Mouse (Mus musculus): ENCODE results near the gene Ubap2l. TPM values are rescaled to one million over a fixed set of nuclear protein-coding genes. Genes with fewer than 3 reads are reported as not detected.
A peak's percentile ranks its signal among the peaks of the same experiment; 100 is the strongest.

Gene Ubap2l
- 48.9 and 52.4 TPM in 2 replicates for polyA plus RNA-seq (2012; rRNA removed)
- 70.4 and 72.1 TPM in 2 replicates for polyA plus RNA-seq (2014; fragmentation: Nextera tagmentation; extraction: Ambion mirVana)

DNA sequence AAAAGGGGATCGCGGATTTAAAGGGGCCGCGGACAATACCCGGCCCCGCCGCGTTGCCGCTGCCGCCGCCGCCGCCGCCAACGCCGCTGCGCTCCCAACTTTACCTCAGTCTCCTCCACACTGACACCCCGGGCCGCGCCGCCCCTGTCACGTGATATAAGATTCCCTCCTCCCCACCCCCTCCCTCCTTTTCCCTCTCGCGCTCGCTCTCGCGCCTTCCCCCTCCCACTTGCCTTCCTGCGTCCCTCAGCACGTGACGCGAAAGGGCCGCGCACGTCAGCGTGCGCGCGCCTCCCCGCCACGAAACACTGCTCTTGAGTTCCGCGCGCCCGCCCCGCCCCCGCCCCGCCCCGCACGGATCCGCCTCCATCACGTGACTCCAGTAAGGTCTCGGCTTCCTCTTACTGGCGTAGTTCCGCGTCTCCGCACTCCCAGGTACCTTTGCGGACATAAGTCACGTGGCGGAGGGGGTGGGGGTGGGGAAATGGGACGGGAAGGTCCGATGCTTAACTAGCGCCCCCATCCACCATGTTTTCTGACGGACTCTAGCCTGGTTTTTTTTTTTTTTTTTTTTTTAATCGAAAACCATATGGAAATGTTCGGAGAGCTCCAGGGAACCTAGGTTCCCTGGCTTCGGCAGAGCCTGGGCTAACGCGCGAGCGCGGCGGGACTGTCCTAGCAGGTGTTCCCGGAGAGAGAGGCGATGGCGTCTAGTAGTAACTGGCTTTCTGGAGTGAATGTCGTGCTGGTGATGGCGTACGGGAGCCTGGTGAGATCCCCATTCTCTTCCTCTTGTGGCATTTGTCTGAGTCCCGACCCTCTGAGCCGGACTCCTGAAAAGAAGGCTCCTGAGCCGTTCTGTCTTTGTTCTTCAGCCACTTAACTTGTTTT, at the start of gene Ubap2l:
Gene Ubap2l (minus strand): TSS at position 278 of the 891 bp plus-strand sequence.
- DNase-seq (ENCODE audit: low read depth in 3 of 3, low spot score in 3 of 3): peak; percentile 97 to 98 (median 97)

DNA sequence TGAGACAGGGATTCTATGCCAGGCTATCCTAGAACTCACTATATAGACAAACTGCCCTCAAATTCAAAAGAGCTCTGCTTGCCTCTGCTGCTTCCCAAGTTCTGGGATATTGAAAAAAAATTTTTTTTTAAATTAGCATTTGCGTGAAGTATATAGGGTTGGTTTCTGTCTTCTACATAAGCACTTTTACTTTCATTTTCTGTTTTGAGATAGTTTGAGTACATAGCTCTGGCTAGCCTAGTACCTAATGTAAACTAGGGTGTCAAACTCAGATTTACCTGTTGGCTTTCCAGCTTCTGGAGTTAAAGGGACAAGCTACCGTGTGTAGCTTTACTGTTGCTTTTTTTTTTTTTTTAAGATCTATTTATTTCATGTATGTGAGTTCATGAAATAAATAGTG, 49.2 kb upstream of the Ubap2l start:
- Histone ChIP-seq H3K27ac (no peak overlapping the region), H3K4me1 (replicated peaks; ENCODE audit: control insufficient read depth in 2 of 2, insufficient read depth in 2 of 2, low read length in 1 of 2) (no peaks in the 10 kb centered on the region), H3K4me3 (ENCODE audit: insufficient read depth in 1 of 2, low read depth in 2 of 2, low read length in 2 of 2) (no peak overlapping the region), H3K9me3 (ENCODE audit: control insufficient read depth, low read length) (no peaks in the 10 kb centered on the region), H3K27me3 (ENCODE audit: control insufficient read depth, insufficient read depth, low read length) (no peaks in the 10 kb centered on the region), H3K9ac (replicated peaks) (no peak overlapping the region), H3K4me2 (ENCODE audit: low read depth) (no peak overlapping the region), H3K36me3 (replicated peaks; ENCODE audit: control insufficient read depth, insufficient read depth, low read depth) (peaks cover 11% of the 10 kb centered on the region)
- TF ChIP-seq CTCF (IDR thresholded peaks at IDR 0.05; ENCODE audit: low read depth): no peak
- TF ChIP-seq EP300 (IDR thresholded peaks at IDR 0.05; ENCODE audit: low read depth): no peak
- ATAC-seq (ENCODE audit: insufficient read depth) (no peak), DNase-seq (ENCODE audit: low read depth in 3 of 3, low spot score in 3 of 3) (no peak)
- 82% methylated on average over 2 of the region's 2 CpGs for WGBS (ENCODE audit: insufficient replicate concordance)

More for the DNA sequence above, at the start of gene Ubap2l:
- Histone ChIP-seq H3K27ac (peak within 1 kb of the TSS; percentile 88), H3K9ac (replicated peaks) (peak within 1 kb of the TSS; percentile 94), H3K4me1 (replicated peaks; ENCODE audit: control insufficient read depth in 2 of 2, insufficient read depth in 2 of 2, low read length in 1 of 2) (peaks cover 10 to 17% of the 10 kb centered on the region in 2 experiments), H3K36me3 (replicated peaks; ENCODE audit: control insufficient read depth, insufficient read depth, low read depth) (peaks cover 25% of the 10 kb centered on the region), H3K9me3 (ENCODE audit: control insufficient read depth, low read length) (no peaks in the 10 kb centered on the region), H3K4me3 (ENCODE audit: insufficient read depth in 1 of 2, low read depth in 2 of 2, low read length in 2 of 2) (peak within 1 kb of the TSS; percentile 96 to 100), H3K4me2 (ENCODE audit: low read depth) (peak within 1 kb of the TSS; percentile 91), H3K27me3 (ENCODE audit: control insufficient read depth, insufficient read depth, low read length) (no peaks in the 10 kb centered on the region)
- WGBS (ENCODE audit: insufficient replicate concordance): under 1% methylated on average over 75 of the region's 81 CpGs
- TF ChIP-seq EP300 (IDR thresholded peaks at IDR 0.05; ENCODE audit: low read depth): no peak
- no peak for TF ChIP-seq CTCF (IDR thresholded peaks at IDR 0.05; ENCODE audit: low read depth)
- ATAC-seq (ENCODE audit: insufficient read depth): peak; percentile 87

DNA sequence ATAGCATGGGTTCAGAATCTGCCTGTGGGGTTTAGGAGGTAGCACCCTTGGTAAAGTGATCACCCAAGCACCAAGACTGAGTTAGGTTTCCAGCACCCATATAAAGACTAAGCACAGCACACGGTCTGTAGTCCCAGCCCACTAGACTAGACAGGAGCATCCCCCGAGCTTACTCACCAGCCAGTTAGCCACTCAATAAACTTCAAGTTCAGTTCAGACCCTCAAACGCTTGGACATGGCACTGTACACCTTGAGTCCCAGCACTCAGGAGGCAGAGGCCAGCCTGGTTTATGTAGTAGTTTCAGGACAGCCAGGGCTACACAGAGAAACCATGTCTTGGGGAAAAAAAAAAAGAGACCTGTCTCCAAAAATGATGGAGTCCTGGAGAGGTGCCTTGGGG, 48.6 kb upstream of the Ubap2l start:
- 66% methylated on average over 3 of the region's 3 CpGs for WGBS (ENCODE audit: insufficient replicate concordance)
- H3K4me2 ChIP-seq (ENCODE audit: low read depth): no peak overlapping the region
- TF ChIP-seq EP300 (IDR thresholded peaks at IDR 0.05; ENCODE audit: low read depth) (no peak), CTCF (IDR thresholded peaks at IDR 0.05; ENCODE audit: low read depth) (no peak)
- H3K9ac ChIP-seq (replicated peaks): no peak overlapping the region
- ATAC-seq (ENCODE audit: insufficient read depth) (no peak), DNase-seq (ENCODE audit: low read depth in 3 of 3, low spot score in 3 of 3) (no peak)
- H3K4me3 ChIP-seq (ENCODE audit: insufficient read depth in 1 of 2, low read depth in 2 of 2, low read length in 2 of 2): no peak overlapping the region
- H3K27me3 ChIP-seq (ENCODE audit: control insufficient read depth, insufficient read depth, low read length): no peaks in the 10 kb centered on the region
- peaks cover 11% of the 10 kb centered on the region for H3K36me3 ChIP-seq (replicated peaks; ENCODE audit: control insufficient read depth, insufficient read depth, low read depth)
- no peaks in the 10 kb centered on the region for H3K4me1 ChIP-seq (replicated peaks; ENCODE audit: control insufficient read depth in 2 of 2, insufficient read depth in 2 of 2, low read length in 1 of 2)
- H3K9me3 ChIP-seq (ENCODE audit: control insufficient read depth, low read length): no peaks in the 10 kb centered on the region
- no peak overlapping the region for H3K27ac ChIP-seq

DNA sequence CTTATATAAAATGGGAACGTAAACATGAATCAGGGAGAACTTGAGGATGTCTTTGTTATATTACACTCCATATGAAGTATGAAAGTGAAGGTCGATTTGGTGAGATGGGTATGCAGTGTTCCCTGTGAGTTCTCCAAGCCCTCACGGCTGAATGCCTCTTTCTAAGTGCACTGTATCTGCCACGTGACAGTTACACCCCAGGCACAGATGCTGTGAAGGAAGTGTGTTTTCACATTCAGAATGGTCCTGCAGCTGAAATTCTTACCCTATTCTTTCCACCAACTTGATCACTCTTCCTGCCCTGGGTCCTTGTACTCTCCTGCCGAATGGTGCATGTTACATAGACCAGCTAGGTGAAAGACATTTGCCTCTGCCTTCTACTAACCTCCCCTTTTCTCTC, 45.5 kb upstream of the Ubap2l start:
- Histone ChIP-seq H3K27ac (no peak overlapping the region), H3K27me3 (ENCODE audit: control insufficient read depth, insufficient read depth, low read length) (no peaks in the 10 kb centered on the region), H3K4me3 (ENCODE audit: insufficient read depth in 1 of 2, low read depth in 2 of 2, low read length in 2 of 2) (no peak overlapping the region), H3K4me1 (replicated peaks; ENCODE audit: control insufficient read depth in 2 of 2, insufficient read depth in 2 of 2, low read length in 1 of 2) (no peaks in the 10 kb centered on the region), H3K9me3 (ENCODE audit: control insufficient read depth, low read length) (no peaks in the 10 kb centered on the region), H3K9ac (replicated peaks) (no peak overlapping the region), H3K36me3 (replicated peaks; ENCODE audit: control insufficient read depth, insufficient read depth, low read depth) (peaks cover 14% of the 10 kb centered on the region), H3K4me2 (ENCODE audit: low read depth) (no peak overlapping the region)
- 69% methylated on average over 5 of the region's 5 CpGs for WGBS (ENCODE audit: insufficient replicate concordance)
- ATAC-seq (ENCODE audit: insufficient read depth) (no peak), DNase-seq (ENCODE audit: low read depth in 3 of 3, low spot score in 3 of 3) (no peak)
- TF ChIP-seq EP300 (IDR thresholded peaks at IDR 0.05; ENCODE audit: low read depth) (no peak), CTCF (IDR thresholded peaks at IDR 0.05; ENCODE audit: low read depth) (no peak)

DNA sequence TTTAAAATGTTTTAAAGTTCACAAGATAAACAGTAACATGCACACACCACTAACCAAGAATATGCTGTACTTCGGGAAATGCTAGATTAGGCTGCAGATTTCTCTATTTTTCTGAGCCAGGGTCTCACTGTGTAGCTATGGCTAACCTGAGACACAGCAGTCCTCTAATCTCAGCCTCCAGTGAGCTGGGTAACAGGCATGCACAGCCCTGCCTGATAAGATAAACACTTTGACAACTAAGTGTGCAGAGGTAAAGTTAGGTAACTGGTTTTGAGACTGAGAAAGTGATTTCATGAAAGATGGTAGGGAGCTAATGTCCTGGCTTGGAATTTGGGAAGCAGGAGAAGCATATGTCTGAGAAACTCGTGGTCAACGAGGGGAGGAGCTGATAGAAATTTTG, 42.0 kb upstream of the Ubap2l start:
- no peak overlapping the region for H3K4me3 ChIP-seq (ENCODE audit: insufficient read depth in 1 of 2, low read depth in 2 of 2, low read length in 2 of 2)
- H3K4me2 ChIP-seq (ENCODE audit: low read depth): no peak overlapping the region
- H3K9ac ChIP-seq (replicated peaks): no peak overlapping the region
- H3K27me3 ChIP-seq (ENCODE audit: control insufficient read depth, insufficient read depth, low read length): no peaks in the 10 kb centered on the region
- 62% methylated on average over 3 of the region's 3 CpGs for WGBS (ENCODE audit: insufficient replicate concordance)
- H3K27ac ChIP-seq: no peak overlapping the region
- 0 out of 4 replicates have a peak, but pooled peaks cover 0 to 2% of the 10 kb centered on the region in 2 experiments for H3K4me1 ChIP-seq (replicated peaks; ENCODE audit: control insufficient read depth in 2 of 2, insufficient read depth in 2 of 2, low read length in 1 of 2)
- H3K36me3 ChIP-seq (replicated peaks; ENCODE audit: control insufficient read depth, insufficient read depth, low read depth): peaks cover 34% of the 10 kb centered on the region
- ATAC-seq (ENCODE audit: insufficient read depth) (no peak), DNase-seq (ENCODE audit: low read depth in 3 of 3, low spot score in 3 of 3) (no peak)
- 0 out of 2 replicates have a peak, but pooled peaks have one; percentile 10 for TF ChIP-seq EP300 (IDR thresholded peaks at IDR 0.05; ENCODE audit: low read depth)
- TF ChIP-seq CTCF (IDR thresholded peaks at IDR 0.05; ENCODE audit: low read depth): no peak
- no peaks in the 10 kb centered on the region for H3K9me3 ChIP-seq (ENCODE audit: control insufficient read depth, low read length)
